Mouse (Mus musculus) heart, postnatal 25 days (tissue): Measurements from ENCODE around the gene Usp9y. TPM values are rescaled to one million over a fixed set of nuclear protein-coding genes. Genes with fewer than 3 reads are reported as not detected.

ENCODE experiments used
- DNase-seq: peaks from one replicate; pipeline ENCODE4 v3.0.0; 2022; ENCODE audit warnings: low spot score
- intact Hi-C: fragments of 180-260 bp; cut with DNase I; formaldehyde crosslinking; loops from one replicate; pipeline ENCODE4 v1.15.1; 2025
- total RNA-seq, 2 experiments: library from RNA; stranded (reverse); gene quantifications; 2 replicates each; pipeline ENCODE4 v1.2.3; 2021

The Usp9y gene
- total RNA-seq = not detected

GRCm38 (mm10) chrY:1459682-1460081 is at the start of gene Usp9y:
Usp9y (minus strand) TSS chrY:1459782.
- intact Hi-C loops = no loop called here
- DNase-seq = no peak

GRCm38 (mm10) chrY:1293708-1294107 is 165.9 kb downstream of the Usp9y start:
- no peak for DNase-seq
- intact Hi-C loops = no loop called here

GRCm38 (mm10) chrY:1286171-1286795 is 173.3 kb downstream of the Usp9y start, which contains the start of gene Ddx3y:
Ddx3y (minus strand) TSS chrY:1286629.
- no peak for DNase-seq
- intact Hi-C loops = no loop called here

- DNase-seq = no peak
- intact Hi-C loops = no loop called here
These were observed 173.8 kb downstream of the Usp9y start for GRCm38 (mm10) chrY:1285735-1286134.

Other genes starting within 250 kb of the Usp9y start
- gene Uty, start 214.0 kb downstream of the Usp9y start, total RNA-seq = 10 to 100 TPM in 1 of 2 experiments, not detected in 1; 20.0 TPM
- gene Ddx3y, start 173.2 kb downstream of the Usp9y start, total RNA-seq = 10 to 100 TPM in 1 of 2 experiments, not detected in 1; 56.7 TPM